Mouse (Mus musculus) C2C12 (cell line): Measurements from ENCODE around the gene Ptprt. TPM values are rescaled to one million over a fixed set of nuclear protein-coding genes. Genes with fewer than 3 reads are reported as not detected.
"Not testable (repeated sequence)": the region's sequence is repeated elsewhere in the genome, so short reads cannot be mapped to it uniquely, and the experiment has no call there.

Experiments used
- H3K27me3 ChIP-seq: one replicate; pipeline ENCODE4 v1.6.1; 2011; ENCODE audit not compliant: control insufficient read depth, insufficient read depth, insufficient read length
- H3K36me3 ChIP-seq: one replicate; pipeline ENCODE4 v1.6.1; 2011; ENCODE audit not compliant: control insufficient read depth, insufficient read depth
- H3K4me3 ChIP-seq: one replicate; pipeline ENCODE4 v1.5.1; 2011; ENCODE audit warnings: mild to moderate bottlenecking, control low read depth; ENCODE audit not compliant: poor library complexity, insufficient read depth, severe bottlenecking
- H3K79me2 ChIP-seq: one replicate; pipeline ENCODE4 v1.6.1; 2011; ENCODE audit not compliant: control insufficient read depth, insufficient read depth
- H3K79me3 ChIP-seq: one replicate; pipeline ENCODE4 v1.6.1; 2011; ENCODE audit warnings: low read depth, control low read depth
- H3ac ChIP-seq: one replicate; pipeline ENCODE3; 2011; ENCODE audit warnings: low read depth; ENCODE audit not compliant: control insufficient read depth, insufficient read length
- CEBPB ChIP-seq: IDR thresholded peaks from one replicate; pipeline ENCODE4 v1.6.1; 2011; ENCODE audit warnings: low read depth, mild to moderate bottlenecking, control low read depth, moderate library complexity
- CTCF ChIP-seq: IDR thresholded peaks from one replicate; pipeline ENCODE4 v1.5.1; 2011; ENCODE audit not compliant: control insufficient read depth, insufficient read depth, insufficient read length
- FOSL1 ChIP-seq: IDR thresholded peaks from one replicate; pipeline ENCODE4 v1.8.0; 2011; ENCODE audit warnings: mild to moderate bottlenecking, low read length; ENCODE audit not compliant: poor library complexity, insufficient read depth, severe bottlenecking
- MAX ChIP-seq: IDR thresholded peaks from one replicate; pipeline ENCODE4 v1.6.1; 2011; ENCODE audit warnings: mild to moderate bottlenecking, control low read depth
- MYOD1 ChIP-seq: IDR thresholded peaks from one replicate; pipeline ENCODE4 v1.6.1; 2011; ENCODE audit warnings: low read depth; ENCODE audit not compliant: control insufficient read depth, insufficient read length
- MYOG ChIP-seq: IDR thresholded peaks from one replicate; pipeline ENCODE4 v1.6.1; 2011; ENCODE audit not compliant: control insufficient read depth, insufficient read length; ENCODE audit errors: extremely low read depth
- USF1 ChIP-seq: IDR thresholded peaks from one replicate; pipeline ENCODE4 v1.6.1; 2011; ENCODE audit warnings: low read depth, mild to moderate bottlenecking, control low read depth, moderate library complexity
- polyA plus RNA-seq: library from polyadenylated mRNA; unstranded; fragments of >200 nt; fragmentation: generic; extraction: Trizol; gene quantifications from one replicate; pipeline ENCODE4 v1.2.1, GENCODE M21; 2012; ENCODE audit warnings: missing spikeins

The Ptprt gene
- polyA plus RNA-seq, 1 experiment = not detected

DNA sequence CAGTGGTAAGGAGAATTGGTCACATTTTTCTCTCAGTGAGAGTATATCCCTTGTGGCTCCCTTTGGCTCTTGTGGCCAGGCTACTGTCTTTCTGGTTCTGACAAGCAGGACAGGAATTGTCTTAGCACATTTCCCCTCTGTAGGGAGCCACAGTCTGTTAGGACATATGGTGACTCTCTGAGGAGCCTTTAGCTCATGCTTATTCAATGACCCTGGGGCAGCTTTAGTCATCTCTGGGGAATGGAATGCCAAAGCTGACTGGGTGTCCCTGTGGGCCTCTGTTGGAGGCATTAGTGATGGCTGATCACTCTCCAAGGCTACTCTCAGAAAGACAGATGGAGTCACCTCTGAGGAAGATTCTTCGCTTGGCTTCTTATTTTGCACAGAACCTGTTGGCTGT is 1147.7 kb downstream of the Ptprt start:
- H3ac ChIP-seq = no peak overlapping the region
- H3K79me3 ChIP-seq = no peaks in the 10 kb centered on the region
- H3K4me3 ChIP-seq = no peak overlapping the region
- H3K27me3 ChIP-seq = no peaks in the 10 kb centered on the region
- no peaks in the 10 kb centered on the region for H3K79me2 ChIP-seq
- TF ChIP-seq CTCF (no peak), MAX (no peak), MYOG (no peak), USF1 (no peak), CEBPB (no peak), MYOD1 (no peak), FOSL1 (no peak)
- no peaks in the 10 kb centered on the region for H3K36me3 ChIP-seq

DNA sequence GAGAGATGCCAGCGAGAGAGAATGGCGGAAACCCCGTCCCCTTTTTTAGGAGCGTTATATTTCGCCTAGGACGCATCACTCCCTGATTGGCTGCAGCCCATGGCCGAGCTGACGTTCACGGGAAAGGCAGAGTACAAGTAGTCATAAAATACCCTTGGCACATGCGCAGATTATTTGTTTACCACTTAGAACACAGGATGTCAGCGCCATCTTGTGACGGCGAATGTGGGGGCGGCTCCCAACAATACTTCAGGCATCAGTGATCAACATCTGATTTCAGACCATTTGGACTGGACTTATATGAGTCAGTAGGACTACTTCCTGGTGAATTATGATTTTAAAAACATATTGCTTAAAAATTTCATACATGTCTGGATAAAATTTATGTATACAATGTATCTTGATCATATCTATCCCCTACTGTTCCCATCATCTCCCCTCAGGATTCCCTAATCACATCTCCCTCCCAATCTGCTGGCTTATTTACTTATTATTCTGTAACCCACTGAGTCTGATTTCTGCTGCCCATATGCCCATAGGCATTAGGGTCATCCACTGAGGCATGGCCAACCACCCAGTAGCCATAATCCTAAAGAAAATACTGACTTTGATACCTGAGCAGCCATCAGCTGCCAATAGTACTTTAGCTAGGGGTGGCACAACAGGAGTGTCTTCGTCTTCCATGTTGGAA is 1148.9 kb downstream of the Ptprt start:
- not testable (repeated sequence) for H3K36me3 ChIP-seq, H3K79me3 ChIP-seq, H3K4me3 ChIP-seq, H3ac ChIP-seq, H3K27me3 ChIP-seq, H3K79me2 ChIP-seq

- Histone ChIP-seq H3K36me3 (no peaks in the 10 kb centered on the region), H3K4me3 (no peak overlapping the region), H3K79me2 (no peaks in the 10 kb centered on the region), H3K27me3 (no peaks in the 10 kb centered on the region), H3K79me3 (no peaks in the 10 kb centered on the region), H3ac (no peak overlapping the region)
- TF ChIP-seq MYOD1 (no peak), USF1 (no peak), CTCF (no peak), FOSL1 (no peak), MAX (no peak), CEBPB (no peak), MYOG (no peak)
These were observed 1149.7 kb downstream of the Ptprt start for GRCm38 (mm10) chr2:161511101-161511759.

- Histone ChIP-seq H3K36me3 (no peaks in the 10 kb centered on the region), H3K79me3 (no peaks in the 10 kb centered on the region), H3K27me3 (no peaks in the 10 kb centered on the region), H3ac (no peak overlapping the region), H3K79me2 (no peaks in the 10 kb centered on the region), H3K4me3 (no peak overlapping the region)
- TF ChIP-seq MAX (no peak), MYOG (no peak), FOSL1 (no peak), CEBPB (no peak), USF1 (no peak), CTCF (no peak), MYOD1 (no peak)
These were observed 1161.6 kb downstream of the Ptprt start for GRCm38 (mm10) chr2:161499097-161499899.

DNA sequence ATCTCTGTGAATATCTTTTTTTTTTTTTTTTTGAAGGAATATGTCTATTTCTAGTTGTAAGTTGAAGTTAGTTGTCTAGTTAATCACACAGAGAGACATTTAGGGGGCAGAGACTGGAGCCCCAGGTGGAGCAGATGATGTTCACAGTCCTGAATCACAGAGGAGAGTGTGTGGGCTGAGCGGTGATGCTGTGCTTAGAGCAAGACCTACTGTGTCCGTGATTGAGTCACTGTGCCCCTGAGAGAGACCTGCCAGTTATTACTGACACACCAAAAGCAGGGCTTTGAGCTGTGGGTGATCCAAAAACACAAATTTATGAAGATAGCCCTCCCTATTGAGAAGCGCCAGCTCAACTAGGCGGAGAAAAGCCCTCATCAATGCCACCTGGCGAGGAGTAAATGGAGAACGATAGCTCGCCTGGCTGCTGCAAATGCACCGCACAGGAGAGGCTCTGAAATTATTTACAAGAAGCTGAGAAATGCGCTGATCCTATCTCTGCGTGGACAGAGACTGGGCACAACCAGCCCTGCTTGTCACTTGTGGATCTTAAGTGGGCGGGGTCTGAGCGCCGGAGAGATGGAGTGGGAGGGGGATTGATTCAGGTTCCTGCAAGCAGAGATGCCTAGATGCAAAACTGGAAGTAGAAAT is 1162.4 kb downstream of the Ptprt start:
- no peaks in the 10 kb centered on the region for H3K36me3 ChIP-seq
- no peaks in the 10 kb centered on the region for H3K27me3 ChIP-seq
- no peaks in the 10 kb centered on the region for H3K79me2 ChIP-seq
- TF ChIP-seq MYOG (no peak), FOSL1 (no peak), CEBPB (no peak), MYOD1 (no peak), CTCF (no peak), MAX (no peak), USF1 (no peak)
- H3K4me3 ChIP-seq = no peak overlapping the region
- H3ac ChIP-seq = no peak overlapping the region
- no peaks in the 10 kb centered on the region for H3K79me3 ChIP-seq
